Mouse (Mus musculus) forebrain, embryonic 16.5 days (tissue): ENCODE measurements around the gene Sult1a1. TPM values are rescaled to one million over a fixed set of nuclear protein-coding genes. Genes with fewer than 3 reads are reported as not detected.

Source experiments
- ATAC-seq: fragments of 200-750 bp; cut with Nextera tagmentation; 2 replicates; pipeline ENCODE4 v1.8.0; 2017; ENCODE audit warnings: mild to moderate bottlenecking, moderate library complexity
- H3K27ac ChIP-seq: fragments of 300-500 bp; sonication (generic); 2 replicates; pipeline ENCODE4 v1.5.1; 2014; ENCODE audit warnings: low read length, control low read depth
- H3K27me3 ChIP-seq: fragments of 300-500 bp; sonication (generic); replicated peaks from 2 replicates; pipeline ENCODE4 v1.6.1; 2014; ENCODE audit warnings: low read length; ENCODE audit not compliant: control insufficient read depth, insufficient read depth
- H3K36me3 ChIP-seq: fragments of 300-500 bp; sonication (generic); 2 replicates; pipeline ENCODE4 v1.6.1; 2014; ENCODE audit not compliant: control insufficient read depth, insufficient read depth
- H3K4me1 ChIP-seq: fragments of 300-500 bp; sonication (generic); replicated peaks from 2 replicates; pipeline ENCODE4 v1.6.1; 2014; ENCODE audit warnings: low read length; ENCODE audit not compliant: control insufficient read depth, insufficient read depth
- H3K4me2 ChIP-seq: fragments of 300-500 bp; sonication (generic); 2 replicates; pipeline ENCODE4 v1.6.1; 2014; ENCODE audit warnings: mild to moderate bottlenecking, low read length, control low read depth
- H3K4me3 ChIP-seq: fragments of 300-500 bp; sonication (generic); replicated peaks from 2 replicates; pipeline ENCODE4 v1.5.1; 2014; ENCODE audit warnings: mild to moderate bottlenecking, low read length, control low read depth
- H3K9ac ChIP-seq: fragments of 300-500 bp; sonication (generic); replicated peaks from 2 replicates; pipeline ENCODE4 v1.6.1; 2014; ENCODE audit warnings: low read depth, low read length, control low read depth
- H3K9me3 ChIP-seq: fragments of 300-500 bp; sonication (generic); 2 replicates; pipeline ENCODE4 v1.6.1; 2016; ENCODE audit warnings: low read length; ENCODE audit not compliant: control insufficient read depth
- WGBS: fragments of 180-500 bp; shearing (Covaris S2); extraction: QIAGEN DNeasy Blood & Tissue Kit; methylation state at CpG from one replicate; pipeline ENCODE4 v1.1.7; 2014; 5-methylcytosine and 5-hydroxymethylcytosine counted together
- polyA plus RNA-seq: library from polyadenylated mRNA; unstranded; fragments of >200 nt; fragmentation: Nextera tagmentation; extraction: Ambion mirVana; gene quantifications from 2 replicates; pipeline ENCODE4 v1.2.1, GENCODE M21; 2015

Gene Sult1a1
- polyA plus RNA-seq, 1 experiment from 2014 or later: 4.3 TPM

DNA sequence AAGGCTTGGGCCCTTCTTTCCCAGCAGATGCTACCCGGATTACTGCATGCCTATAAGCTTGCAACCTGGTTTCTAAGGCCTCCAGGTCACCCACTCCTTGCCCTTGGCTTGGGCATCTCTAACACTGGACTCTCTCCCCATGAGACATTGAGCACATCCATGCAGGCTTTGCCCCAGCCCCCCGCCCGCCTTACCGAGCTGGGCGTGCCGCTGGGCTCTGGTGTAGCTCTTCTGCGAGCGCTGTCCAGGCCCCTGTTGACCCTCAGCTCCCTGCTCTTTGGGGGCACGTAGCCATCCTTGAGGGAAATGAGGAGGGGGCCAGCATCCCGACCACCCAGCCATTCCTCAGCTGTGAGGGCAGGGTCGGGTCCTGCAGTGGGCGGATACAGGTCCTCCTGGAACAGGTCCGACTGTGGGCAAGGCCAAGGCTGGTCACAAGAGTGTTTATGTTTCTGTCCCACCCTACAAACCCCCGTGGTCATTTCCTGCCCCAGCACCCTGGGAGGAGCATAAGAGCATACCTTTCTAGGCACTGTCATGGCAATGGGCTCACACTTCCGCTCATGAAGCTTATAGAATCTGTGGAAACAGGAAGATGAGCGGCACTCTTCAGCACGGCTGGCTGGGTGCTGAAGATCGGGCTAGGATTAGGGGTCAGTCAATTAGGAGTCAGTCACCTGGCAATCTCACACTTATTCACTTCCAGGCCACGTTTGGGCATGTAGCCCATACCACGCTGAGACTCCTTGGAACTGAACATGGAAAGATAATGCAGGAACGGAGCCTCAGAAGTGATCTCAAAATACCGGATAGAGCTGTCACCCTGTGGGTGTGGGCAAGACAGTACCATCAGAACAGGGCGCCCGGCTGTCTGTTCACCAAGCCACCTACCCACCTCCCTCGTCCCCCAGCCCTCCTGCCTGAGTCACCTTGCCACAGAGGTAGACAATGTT lies 24.1 kb upstream of the Sult1a1 start:
- Histone ChIP-seq H3K27ac (no peak overlapping the region), H3K4me3 (no peak overlapping the region), H3K36me3 (peaks cover 11% of the 10 kb centered on the region), H3K4me2 (no peak overlapping the region), H3K27me3 (no peaks in the 10 kb centered on the region), H3K9me3 (no peaks in the 10 kb centered on the region), H3K4me1 (peaks cover 43% of the 10 kb centered on the region), H3K9ac (no peak overlapping the region)
- WGBS: 85% methylated on average over 25 of the region's 25 CpGs
- no peak for ATAC-seq

- no peaks in the 10 kb centered on the region for H3K9me3 ChIP-seq
Measured at GRCm38 (mm10) chr7:126697838-126698237, 21.6 kb upstream of the Sult1a1 start.

GRCm38 (mm10) chr7:126696886-126697285 lies 20.7 kb upstream of the Sult1a1 start:
- H3K9ac ChIP-seq: peak overlapping the region; percentile 79; the same call in 1 of the 2 replicates

More at GRCm38 (mm10) chr7:126697838-126698237, 21.6 kb upstream of the Sult1a1 start:
- WGBS: 95% methylated on average over 8 of the region's 8 CpGs
- Histone ChIP-seq H3K4me1 (peaks cover 46% of the 10 kb centered on the region), H3K27me3 (no peaks in the 10 kb centered on the region), H3K4me2 (no peak overlapping the region), H3K27ac (no peak overlapping the region), H3K36me3 (peaks cover 11% of the 10 kb centered on the region), H3K4me3 (no peak overlapping the region), H3K9ac (no peak overlapping the region)
- no peak for ATAC-seq

GRCm38 (mm10) chr7:126696303-126696702 lies 20.1 kb upstream of the Sult1a1 start:
- ATAC-seq: no peak
- H3K9me3 ChIP-seq: no peaks in the 10 kb centered on the region
- H3K4me1 ChIP-seq: peaks cover 31% of the 10 kb centered on the region
- H3K36me3 ChIP-seq: peaks cover 15% of the 10 kb centered on the region
- 4% methylated on average over 17 of the region's 17 CpGs for WGBS
- H3K4me3 ChIP-seq: peak overlapping the region; percentile 78
- H3K4me2 ChIP-seq: peak overlapping the region; percentile 86
- H3K9ac ChIP-seq: peak overlapping the region; percentile 79
- no peaks in the 10 kb centered on the region for H3K27me3 ChIP-seq
- no peak overlapping the region; the same call in 1 of the 2 replicates for H3K27ac ChIP-seq

More at GRCm38 (mm10) chr7:126696886-126697285, 20.7 kb upstream of the Sult1a1 start:
- peaks cover 11% of the 10 kb centered on the region for H3K36me3 ChIP-seq
- 71% methylated on average over 3 of the region's 3 CpGs for WGBS
- H3K9me3 ChIP-seq: no peaks in the 10 kb centered on the region
- H3K27ac ChIP-seq: no peak overlapping the region
- H3K4me3 ChIP-seq: peak overlapping the region; percentile 78
- H3K27me3 ChIP-seq: no peaks in the 10 kb centered on the region
- peaks cover 36% of the 10 kb centered on the region for H3K4me1 ChIP-seq
- ATAC-seq: no peak
- H3K4me2 ChIP-seq: peak overlapping the region; percentile 86

GRCm38 (mm10) chr7:126695631-126696207 lies 19.5 kb upstream of the Sult1a1 start, which contains the start of gene Slx1b:
Slx1b (minus strand) TSS chr7:126695784.
- peaks cover 26% of the 10 kb centered on the region for H3K4me1 ChIP-seq
- H3K4me2 ChIP-seq: peak within 1 kb of the TSS; percentile 86
- H3K9ac ChIP-seq: peak within 1 kb of the TSS; percentile 85
- H3K4me3 ChIP-seq: peak within 1 kb of the TSS; percentile 78
- WGBS: under 1% methylated on average over 39 of the region's 40 CpGs
- H3K27ac ChIP-seq: peak within 1 kb of the TSS; percentile 92
- H3K27me3 ChIP-seq: no peaks in the 10 kb centered on the region
- H3K36me3 ChIP-seq: peaks cover 19% of the 10 kb centered on the region
- H3K9me3 ChIP-seq: no peaks in the 10 kb centered on the region
- peak; percentile 97 for ATAC-seq

DNA sequence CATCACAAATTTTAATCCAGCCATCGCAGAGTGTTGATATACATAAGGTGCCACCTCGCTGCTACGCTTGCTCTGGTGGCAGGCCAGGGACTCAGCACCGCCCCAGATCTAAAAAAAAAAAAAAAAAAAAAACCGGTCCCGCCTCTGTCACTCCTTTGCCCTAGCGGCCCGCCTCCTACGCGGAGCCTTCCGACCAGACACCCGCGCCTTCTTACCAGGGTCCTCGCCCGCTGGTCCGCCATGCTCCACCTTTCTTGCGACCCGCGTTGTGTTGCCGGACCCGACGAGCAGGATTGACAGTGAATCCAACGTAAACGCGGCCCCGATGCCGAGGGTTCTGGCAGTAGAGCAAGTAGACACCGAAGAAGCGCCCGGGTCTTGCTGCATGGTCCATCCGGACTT lies 19.0 kb upstream of the Sult1a1 start, which contains the start of gene Bola2:
Gene Bola2 (plus strand): TSS at position 192 of the 402 bp plus-strand sequence.
- peak within 1 kb of the TSS; percentile 85 for H3K9ac ChIP-seq
- no peaks in the 10 kb centered on the region for H3K9me3 ChIP-seq
- no peaks in the 10 kb centered on the region for H3K27me3 ChIP-seq
- H3K4me3 ChIP-seq: peak within 1 kb of the TSS; percentile 78
- peaks cover 19% of the 10 kb centered on the region for H3K36me3 ChIP-seq
- H3K27ac ChIP-seq: peak within 1 kb of the TSS; percentile 92
- peak; percentile 39 for ATAC-seq
- WGBS: under 1% methylated on average over 29 of the region's 31 CpGs
- peaks cover 24% of the 10 kb centered on the region for H3K4me1 ChIP-seq
- H3K4me2 ChIP-seq: peak within 1 kb of the TSS; percentile 86

- H3K27ac ChIP-seq: peak overlapping the region; percentile 37; the same call in 1 of the 2 replicates
- H3K27me3 ChIP-seq: no peaks in the 10 kb centered on the region
- H3K4me3 ChIP-seq: peak overlapping the region; percentile 78
- no peaks in the 10 kb centered on the region for H3K9me3 ChIP-seq
- 28% methylated on average over 10 of the region's 10 CpGs for WGBS
- H3K36me3 ChIP-seq: peaks cover 12% of the 10 kb centered on the region
- peak overlapping the region; percentile 85 for H3K9ac ChIP-seq
- ATAC-seq: no peak
- H3K4me2 ChIP-seq: peak overlapping the region; percentile 64
- H3K4me1 ChIP-seq: peaks cover 24% of the 10 kb centered on the region
Measured at GRCm38 (mm10) chr7:126694441-126695051, 18.3 kb upstream of the Sult1a1 start.

- WGBS: 85% methylated on average over 7 of the region's 7 CpGs
- Histone ChIP-seq H3K4me1 (peaks cover 24% of the 10 kb centered on the region), H3K27ac (no peak overlapping the region), H3K27me3 (no peaks in the 10 kb centered on the region), H3K36me3 (peaks cover 8% of the 10 kb centered on the region; the same call in 1 of the 2 replicates), H3K4me2 (peak overlapping the region; percentile 16; the same call in 1 of the 2 replicates), H3K9ac (no peak overlapping the region), H3K4me3 (no peak overlapping the region), H3K9me3 (no peaks in the 10 kb centered on the region)
- ATAC-seq: no peak
Measured at GRCm38 (mm10) chr7:126693781-126694180, 17.5 kb upstream of the Sult1a1 start.
